Mouse (Mus musculus): ENCODE measurements around the gene Lyrm9. TPM values are rescaled to one million over a fixed set of nuclear protein-coding genes. Genes with fewer than 3 reads are reported as not detected.

Gene Lyrm9
- polyA plus RNA-seq (2021; fragmentation: Nextera tagmentation), result 23.9 and 27.7 TPM in 2 replicates
- long read RNA-seq, experiment 1, full-length matches to known transcripts, result 42 of 66 reads
- long read RNA-seq, experiment 1, partial matches to known transcripts, result 3 of 66 reads
- long read RNA-seq, experiment 1, other reads (novel, unspliced or antisense), result 21 of 66 reads
- long read RNA-seq, experiment 2, full-length matches to known transcripts, result 190 of 240 reads
- long read RNA-seq, experiment 2, partial matches to known transcripts, result 8 of 240 reads
- long read RNA-seq, experiment 2, other reads (novel, unspliced or antisense), result 42 of 240 reads

GRCm38 (mm10) chr11:78826442-78827013, at the start of gene Lyrm9:
TSS of gene Lyrm9 (plus strand) at chr11:78826584.

Other genes with a start within 250 kb of the Lyrm9 start
- 13.8 and 19.8 TPM in 2 replicates for gene Nlk, start 129.2 kb upstream of the Lyrm9 start, polyA plus RNA-seq (2021; fragmentation: Nextera tagmentation)
- gene Ccnq, start 74.9 kb upstream of the Lyrm9 start, polyA plus RNA-seq (2021; fragmentation: Nextera tagmentation), result 62.4 and 67.1 TPM in 2 replicates
- 0.08 and 0.21 TPM in 2 replicates for gene Nos2, start 94.2 kb downstream of the Lyrm9 start, polyA plus RNA-seq (2021; fragmentation: Nextera tagmentation)
- gene Lgals9, start 158.4 kb downstream of the Lyrm9 start, polyA plus RNA-seq (2021; fragmentation: Nextera tagmentation), result 10.7 and 11.1 TPM in 2 replicates

Measured in layer of hippocampus, adult 6 months (tissue).